Mouse (Mus musculus) bone marrow macrophage, adult 2 months (primary cell): ENCODE data around the gene Fbln2.

Experiments used
- CTCF ChIP-seq: IDR thresholded peaks from 2 replicates; pipeline ENCODE4 v1.5.1; 2012; ENCODE audit warnings: low read depth, mild to moderate bottlenecking, low read length, moderate library complexity
- POLR2A ChIP-seq: IDR thresholded peaks from 2 replicates; pipeline ENCODE4 v1.6.1; 2012; ENCODE audit warnings: mild to moderate bottlenecking, low read depth, low read length, borderline replicate concordance

DNA sequence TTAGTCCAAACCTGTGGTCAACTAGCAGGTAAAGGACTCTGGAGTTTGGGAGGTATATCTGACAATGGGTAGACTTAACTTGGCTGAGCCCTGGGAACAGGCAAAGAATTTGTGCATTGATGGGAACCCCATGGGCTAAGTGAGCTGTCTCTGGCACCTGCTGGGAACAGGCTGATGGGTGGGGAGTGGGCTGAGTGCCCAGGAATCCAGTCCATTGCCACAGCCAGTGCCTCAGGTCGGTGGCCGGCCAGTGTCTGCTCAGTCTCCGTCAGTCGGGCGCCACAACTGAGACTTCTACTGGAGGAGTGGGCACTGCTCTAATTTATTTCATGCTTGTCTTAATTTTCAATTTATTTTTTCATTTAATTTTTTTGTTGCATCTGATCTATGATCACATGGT, 98.9 kb downstream of the Fbln2 start:
- TF ChIP-seq POLR2A (no peak), CTCF (no peak)
